Mouse (Mus musculus) heart, postnatal 0 days (tissue): ENCODE results near the gene Stard13.

Source experiments
- CTCF ChIP-seq: IDR thresholded peaks from 2 replicates; pipeline ENCODE4 v1.5.1; 2016; ENCODE audit warnings: antibody characterized with exemption, control low read depth, low read depth
- EP300 ChIP-seq: IDR thresholded peaks from 2 replicates; pipeline ENCODE4 v1.6.1; 2016; ENCODE audit warnings: antibody characterized with exemption, low read depth

- no peak for TF ChIP-seq CTCF
- no peak for TF ChIP-seq EP300
Observed at GRCm38 (mm10) chr5:151117846-151118245, 115.8 kb downstream of the Stard13 start.
